Mouse (Mus musculus): ENCODE data around the gene Tob1.

Gene Tob1

GRCm38 (mm10) chr11:94198405-94199146 lies 12.7 kb upstream of the Tob1 start:
- DNase-seq (ENCODE audit: low read depth, low spot score) = no peak

- no peak for DNase-seq (ENCODE audit: low read depth, low spot score)
Observed at GRCm38 (mm10) chr11:94199771-94200170, 11.5 kb upstream of the Tob1 start.

- no peak for DNase-seq (ENCODE audit: low read depth, low spot score)
Observed at GRCm38 (mm10) chr11:94200422-94200821, 10.8 kb upstream of the Tob1 start.

- no peak for DNase-seq (ENCODE audit: low read depth, low spot score)
Observed at GRCm38 (mm10) chr11:94202106-94202505, 9.1 kb upstream of the Tob1 start.

GRCm38 (mm10) chr11:94203066-94203465 lies 8.2 kb upstream of the Tob1 start:
- no peak for DNase-seq (ENCODE audit: low read depth, low spot score)

GRCm38 (mm10) chr11:94206398-94207114 lies 4.7 kb upstream of the Tob1 start:
- no peak for DNase-seq (ENCODE audit: low read depth, low spot score)

GRCm38 (mm10) chr11:94208811-94209675 lies 2.2 kb upstream of the Tob1 start:
- DNase-seq (ENCODE audit: low read depth, low spot score) = no peak

GRCm38 (mm10) chr11:94209695-94210131 lies 1.5 kb upstream of the Tob1 start:
- no peak for DNase-seq (ENCODE audit: low read depth, low spot score)

GRCm38 (mm10) chr11:94210191-94211086 lies 815 bp upstream of the Tob1 start:
- peak; percentile 98 for DNase-seq (ENCODE audit: low read depth, low spot score)

GRCm38 (mm10) chr11:94211651-94212488 lies 616 bp downstream of the Tob1 start:
- peak; percentile 90 for DNase-seq (ENCODE audit: low read depth, low spot score)

- DNase-seq (ENCODE audit: low read depth, low spot score) = no peak
Observed at GRCm38 (mm10) chr11:94212489-94212836, 1.2 kb downstream of the Tob1 start.

- no peak for DNase-seq (ENCODE audit: low read depth, low spot score)
Observed at GRCm38 (mm10) chr11:94212997-94213396, 1.7 kb downstream of the Tob1 start.

GRCm38 (mm10) chr11:94213735-94214594 lies 2.7 kb downstream of the Tob1 start:
- DNase-seq (ENCODE audit: low read depth, low spot score) = peak; percentile 78

- no peak for DNase-seq (ENCODE audit: low read depth, low spot score)
Observed at GRCm38 (mm10) chr11:94215581-94215980, 4.3 kb downstream of the Tob1 start.

- DNase-seq (ENCODE audit: low read depth, low spot score) = peak; percentile 62
Observed at GRCm38 (mm10) chr11:94216247-94216646, 5.0 kb downstream of the Tob1 start.

- DNase-seq (ENCODE audit: low read depth, low spot score) = no peak
Observed at GRCm38 (mm10) chr11:94221257-94221656, 10.0 kb downstream of the Tob1 start.

- DNase-seq (ENCODE audit: low read depth, low spot score) = no peak
Observed at GRCm38 (mm10) chr11:94223531-94223930, 12.3 kb downstream of the Tob1 start.

GRCm38 (mm10) chr11:94225985-94226384 lies 14.7 kb downstream of the Tob1 start:
- DNase-seq (ENCODE audit: low read depth, low spot score) = no peak

- no peak for DNase-seq (ENCODE audit: low read depth, low spot score)
Observed at GRCm38 (mm10) chr11:94228416-94228815, 17.2 kb downstream of the Tob1 start.

Data from skeletal muscle tissue, adult 2 months (tissue).